Mouse (Mus musculus): ENCODE data around the gene Pfas. TPM values are rescaled to one million over a fixed set of nuclear protein-coding genes. Genes with fewer than 3 reads are reported as not detected.
"Not testable (repeated sequence)": the region's sequence is repeated elsewhere in the genome, so short reads cannot be mapped to it uniquely, and the experiment has no call there.

Pfas gene
- polyA plus RNA-seq, 1 experiment from 2014 or later: 29.7 TPM

- peak; percentile 73 for DNase-seq (ENCODE audit: low spot score)
Measured at GRCm38 (mm10) chr11:68973250-68974058, 34.8 kb downstream of the Pfas start.

- no peak for DNase-seq (ENCODE audit: low spot score)
Measured at GRCm38 (mm10) chr11:68970232-68970631, 38.0 kb downstream of the Pfas start.

GRCm38 (mm10) chr11:68968752-68969151 is 39.5 kb downstream of the Pfas start:
- no peak for DNase-seq (ENCODE audit: low spot score)

- peak; percentile 91 for DNase-seq (ENCODE audit: low spot score)
Measured at GRCm38 (mm10) chr11:68967337-68968282, 40.6 kb downstream of the Pfas start, which contains the start of gene Slc25a35. TSS of gene Slc25a35 (plus strand) at chr11:68968131.

GRCm38 (mm10) chr11:68966554-68966953 is 41.7 kb downstream of the Pfas start:
- DNase-seq (ENCODE audit: low spot score): no peak

- DNase-seq (ENCODE audit: low spot score): peak; percentile 80
Measured at GRCm38 (mm10) chr11:68965845-68966244, 42.4 kb downstream of the Pfas start.

- DNase-seq (ENCODE audit: low spot score): no peak
Measured at GRCm38 (mm10) chr11:68965050-68965449, 43.2 kb downstream of the Pfas start.

GRCm38 (mm10) chr11:68963405-68963804 is 44.9 kb downstream of the Pfas start:
- DNase-seq (ENCODE audit: low spot score): no peak

- DNase-seq (ENCODE audit: low spot score): not testable (repeated sequence)
Measured at GRCm38 (mm10) chr11:68962159-68962558, 46.1 kb downstream of the Pfas start.

GRCm38 (mm10) chr11:68961596-68961995 is 46.7 kb downstream of the Pfas start:
- DNase-seq (ENCODE audit: low spot score): no peak

- DNase-seq (ENCODE audit: low spot score): no peak
Measured at GRCm38 (mm10) chr11:68957971-68958370, 50.3 kb downstream of the Pfas start.

- no peak for DNase-seq (ENCODE audit: low spot score)
Measured at GRCm38 (mm10) chr11:68957308-68957707, 51.0 kb downstream of the Pfas start, which contains the start of gene Arhgef15. TSS of gene Arhgef15 (minus strand) at chr11:68957480.

- no peak for DNase-seq (ENCODE audit: low spot score)
Measured at GRCm38 (mm10) chr11:68956697-68957096, 51.6 kb downstream of the Pfas start.

- DNase-seq (ENCODE audit: low spot score): no peak
Measured at GRCm38 (mm10) chr11:68956107-68956506, 52.2 kb downstream of the Pfas start.

- DNase-seq (ENCODE audit: low spot score): no peak
Measured at GRCm38 (mm10) chr11:68955473-68955872, 52.8 kb downstream of the Pfas start.

GRCm38 (mm10) chr11:68954408-68954807 is 53.9 kb downstream of the Pfas start:
- DNase-seq (ENCODE audit: low spot score): no peak

GRCm38 (mm10) chr11:68953903-68954302 is 54.4 kb downstream of the Pfas start:
- DNase-seq (ENCODE audit: low spot score): no peak

- DNase-seq (ENCODE audit: low spot score): no peak
Measured at GRCm38 (mm10) chr11:68947542-68947993, 60.7 kb downstream of the Pfas start.

GRCm38 (mm10) chr11:68946806-68947440 is 61.3 kb downstream of the Pfas start:
- DNase-seq (ENCODE audit: low spot score): no peak

GRCm38 (mm10) chr11:68946001-68946400 is 62.3 kb downstream of the Pfas start:
- DNase-seq (ENCODE audit: low spot score): no peak

- no peak for DNase-seq (ENCODE audit: low spot score)
Measured at GRCm38 (mm10) chr11:68945245-68945644, 63.0 kb downstream of the Pfas start.

All from thymus, postnatal 0 days (tissue).